ENCODE assay signal across 24 mouse cellular contexts in genomic region chr3:65844302-65844701, GRCm38 (mm10).
DNase-seq lines count a peak whose midpoint lies in the region; ATAC-seq and TF ChIP-seq lines count a peak whose summit lies in the region.
"Had no signal": no experiment of that assay in that cellular context is flagged by ENCODE, and none has a peak within 500 bp of the region (broad histone marks: within the 10 kb centered on the region; RNA-seq: fewer than 3 reads in every experiment).

No protein-coding gene starts in this region.

- no peak for ATAC-seq in lung, embryonic 14.5 days (ENCODE audit: insufficient read depth)
- ATAC-seq in stomach, postnatal 0 days (ENCODE audit: low FRiP score, low TSS enrichment) = peak; percentile 32; the same call in 1 of the 2 replicates
- ATAC-seq: hindbrain, postnatal 0 days; intestine, postnatal 0 days had no signal

- H3K4me1 ChIP-seq in heart, embryonic 10.5 days = peaks cover 34% of the 10 kb centered on the region; the same call in 1 of the 2 replicates
- peaks cover 8% of the 10 kb centered on the region; the same call in 1 of the 2 replicates for H3K4me1 ChIP-seq in lung, embryonic 14.5 days (ENCODE audit: insufficient read depth)
- H3K4me1 ChIP-seq in stomach, postnatal 0 days (replicated peaks; ENCODE audit: control insufficient read depth, insufficient read depth) = no peaks in the 10 kb centered on the region
- peaks cover 6% of the 10 kb centered on the region; the same call in 1 of the 2 replicates for H3K4me1 ChIP-seq in kidney, adult 2 months (ENCODE audit: control insufficient read depth, insufficient read depth, low read length)
- H3K4me1 ChIP-seq: forebrain, embryonic 12.5 days; kidney, embryonic 15.5 days; midbrain, embryonic 13.5 days; neural tube, embryonic 12.5 days had no signal

- no peak for TF ChIP-seq EP300 in stomach, postnatal 0 days (optimal IDR thresholded peaks at IDR 0.05)

- TF ChIP-seq CTCF in lung, embryonic 14.5 days (IDR thresholded peaks at IDR 0.05; ENCODE audit: low read depth) = no peak
- no peak for TF ChIP-seq CTCF in stomach, postnatal 0 days (IDR thresholded peaks at IDR 0.05; ENCODE audit: low read depth)
- no peak for TF ChIP-seq CTCF in kidney, adult 2 months (conservative IDR thresholded peaks at IDR 0.05; ENCODE audit: insufficient read depth, insufficient read length, low read depth, low read length)

- H3K27me3 ChIP-seq in heart, embryonic 10.5 days (ENCODE audit: insufficient read depth, poor library complexity, severe bottlenecking) = no peaks in the 10 kb centered on the region
- H3K27me3 ChIP-seq in lung, embryonic 14.5 days (ENCODE audit: insufficient read depth, low read length) = no peaks in the 10 kb centered on the region
- H3K27me3 ChIP-seq in stomach, postnatal 0 days (ENCODE audit: control insufficient read depth, insufficient read depth, low read length) = no peaks in the 10 kb centered on the region
- no peaks in the 10 kb centered on the region for H3K27me3 ChIP-seq in kidney, adult 2 months (replicated peaks; ENCODE audit: control insufficient read depth, insufficient read depth, low read length)
- H3K27me3 ChIP-seq: forebrain, embryonic 12.5 days; kidney, embryonic 15.5 days; midbrain, embryonic 13.5 days; neural tube, embryonic 12.5 days had no signal

- no peak for DNase-seq in heart, embryonic 10.5 days (ENCODE audit: low spot score)
- no peak for DNase-seq in heart, adult 9 months (ENCODE audit: low spot score in 2 of 2)
- no peak for DNase-seq in lung, embryonic 14.5 days
- no peak for DNase-seq in lung, adult 18-20 months
- peak; percentile 23 for DNase-seq in urinary bladder, postnatal 14 days (ENCODE audit: low spot score)
- DNase-seq in urinary bladder, postnatal 10 days (ENCODE audit: low spot score) = no peak
- DNase-seq in stomach, postnatal 0 days (ENCODE audit: low spot score) = no peak
- DNase-seq in kidney, adult 2 months = no peak
- DNase-seq: adrenal gland, postnatal 25 days; B cell, adult 2 months; cerebellum, postnatal 14 days; gastrocnemius, postnatal 25 days; layer of hippocampus, postnatal 36 days; lung, postnatal 10 days; right cerebral cortex, postnatal 14 days; spleen, adult 18-20 months; thymus, postnatal 25 days had no signal

- 86% methylated on average over 10 of the region's 10 CpGs for WGBS in heart, embryonic 10.5 days
- WGBS in lung, embryonic 14.5 days = 76% methylated on average over 10 of the region's 10 CpGs
- 73% methylated on average over 10 of the region's 10 CpGs for WGBS in stomach, postnatal 0 days
- WGBS in kidney, adult 2 months = 90% methylated on average over 10 of the region's 10 CpGs

- H3K4me2 ChIP-seq in lung, embryonic 14.5 days = no peak overlapping the region
- H3K4me2 ChIP-seq in stomach, postnatal 0 days (replicated peaks; ENCODE audit: low read depth) = no peak overlapping the region
- H3K4me2 ChIP-seq: forebrain, embryonic 12.5 days; heart, embryonic 11.5 days; kidney, embryonic 15.5 days; midbrain, embryonic 13.5 days; neural tube, embryonic 12.5 days had no signal

- no peaks in the 10 kb centered on the region for H3K36me3 ChIP-seq in heart, embryonic 10.5 days
- no peaks in the 10 kb centered on the region for H3K36me3 ChIP-seq in lung, embryonic 14.5 days (ENCODE audit: insufficient read depth)
- H3K36me3 ChIP-seq in stomach, postnatal 0 days (ENCODE audit: control insufficient read depth, insufficient read depth, low read length) = no peaks in the 10 kb centered on the region
- no peaks in the 10 kb centered on the region for H3K36me3 ChIP-seq in kidney, adult 2 months (ENCODE audit: control insufficient read depth, insufficient read depth, low read length)
- H3K36me3 ChIP-seq: forebrain, embryonic 12.5 days; kidney, embryonic 15.5 days; midbrain, embryonic 13.5 days; neural tube, embryonic 12.5 days had no signal

- H3K9me3 ChIP-seq in heart, embryonic 10.5 days = no peaks in the 10 kb centered on the region
- H3K9me3 ChIP-seq in lung, embryonic 14.5 days (ENCODE audit: low read depth, low read length) = no peaks in the 10 kb centered on the region
- H3K9me3 ChIP-seq in stomach, postnatal 0 days (ENCODE audit: control insufficient read depth, low read length) = no peaks in the 10 kb centered on the region
- H3K9me3 ChIP-seq: forebrain, embryonic 12.5 days; kidney, embryonic 15.5 days; midbrain, embryonic 13.5 days; neural tube, embryonic 12.5 days had no signal

- H3K9ac ChIP-seq in lung, embryonic 14.5 days = no peak overlapping the region
- H3K9ac ChIP-seq in stomach, postnatal 0 days (ENCODE audit: low read length) = no peak overlapping the region
- H3K9ac ChIP-seq: forebrain, embryonic 12.5 days; kidney, embryonic 15.5 days; midbrain, embryonic 13.5 days; neural tube, embryonic 12.5 days had no signal

- no peak for TF ChIP-seq POLR2A in kidney, adult 2 months (IDR thresholded peaks at IDR 0.05; ENCODE audit: low read depth, low read length)

- peak overlapping the region; percentile 38; the same call in 1 of the 2 replicates for H3K27ac ChIP-seq in heart, embryonic 10.5 days
- H3K27ac ChIP-seq in lung, embryonic 14.5 days (ENCODE audit: low read depth) = peak overlapping the region; percentile 40; the same call in 1 of the 2 replicates
- no peak overlapping the region for H3K27ac ChIP-seq in stomach, postnatal 0 days (replicated peaks)
- no peak overlapping the region for H3K27ac ChIP-seq in kidney, adult 2 months (ENCODE audit: insufficient read depth, low read depth, low read length)
- H3K27ac ChIP-seq: forebrain, embryonic 12.5 days; hindbrain, postnatal 0 days; kidney, embryonic 15.5 days; midbrain, embryonic 13.5 days; neural tube, embryonic 12.5 days had no signal

- H3K4me3 ChIP-seq in heart, embryonic 10.5 days = no peak overlapping the region
- no peak overlapping the region for H3K4me3 ChIP-seq in lung, embryonic 14.5 days (ENCODE audit: low read depth, low read length)
- no peak overlapping the region for H3K4me3 ChIP-seq in stomach, postnatal 0 days (ENCODE audit: low read depth, low read length)
- no peak overlapping the region for H3K4me3 ChIP-seq in kidney, adult 2 months (ENCODE audit: insufficient read depth, low read depth, low read length)
- H3K4me3 ChIP-seq: forebrain, embryonic 12.5 days; kidney, embryonic 15.5 days; midbrain, embryonic 13.5 days; neural tube, embryonic 12.5 days had no signal

Comparison
In these comparisons a context has a peak if more than half of its experiments do, and no peak if none do; other contexts are left out.
1. H3K27ac ChIP-seq: peak in heart, embryonic 10.5 days (single experiment) and lung, embryonic 14.5 days (single experiment); none in stomach, postnatal 0 days (single experiment) and kidney, adult 2 months (single experiment).